Mouse (Mus musculus): ENCODE measurements around the gene Impg1. TPM values are rescaled to one million over a fixed set of nuclear protein-coding genes. Genes with fewer than 3 reads are reported as not detected.
A peak's percentile ranks its signal among the peaks of the same experiment; 100 is the strongest.
"Not testable (repeated sequence)": the region's sequence is repeated elsewhere in the genome, so short reads cannot be mapped to it uniquely, and the experiment has no call there.

Gene Impg1
- polyA plus RNA-seq, 1 experiment, result 0.06 TPM

GRCm38 (mm10) chr9:80351295-80351677 lies 114.0 kb downstream of the Impg1 start:
- DNase-seq (ENCODE audit: extremely low spot score in 1 of 2, low spot score in 1 of 2), result no peak

- DNase-seq (ENCODE audit: extremely low spot score in 1 of 2, low spot score in 1 of 2), result no peak
These were observed 120.8 kb downstream of the Impg1 start for GRCm38 (mm10) chr9:80344451-80345000.

DNA sequence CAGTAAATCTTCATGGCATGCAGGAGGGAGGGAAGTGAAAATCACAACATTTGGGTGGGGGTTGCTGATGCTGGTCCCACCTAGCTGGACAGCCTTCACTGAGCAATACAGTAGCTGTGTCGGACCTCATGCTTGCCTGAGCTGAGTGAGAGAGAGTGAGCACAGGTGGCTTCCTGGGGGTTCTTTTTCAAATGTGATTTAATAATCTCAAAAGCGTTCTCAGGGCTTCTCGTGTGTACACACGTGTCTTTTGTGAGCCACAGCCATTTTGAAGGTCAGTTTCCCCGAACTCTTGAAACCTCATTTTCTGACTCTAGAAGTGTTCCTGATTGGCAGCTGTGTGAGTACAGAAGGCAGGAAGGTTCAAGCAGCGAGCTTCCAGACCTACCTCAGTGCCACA lies 122.8 kb downstream of the Impg1 start:
- no peak for DNase-seq (ENCODE audit: extremely low spot score in 1 of 2, low spot score in 1 of 2)

GRCm38 (mm10) chr9:80341756-80342155 lies 123.5 kb downstream of the Impg1 start:
- DNase-seq (ENCODE audit: extremely low spot score in 1 of 2, low spot score in 1 of 2), result no peak

DNA sequence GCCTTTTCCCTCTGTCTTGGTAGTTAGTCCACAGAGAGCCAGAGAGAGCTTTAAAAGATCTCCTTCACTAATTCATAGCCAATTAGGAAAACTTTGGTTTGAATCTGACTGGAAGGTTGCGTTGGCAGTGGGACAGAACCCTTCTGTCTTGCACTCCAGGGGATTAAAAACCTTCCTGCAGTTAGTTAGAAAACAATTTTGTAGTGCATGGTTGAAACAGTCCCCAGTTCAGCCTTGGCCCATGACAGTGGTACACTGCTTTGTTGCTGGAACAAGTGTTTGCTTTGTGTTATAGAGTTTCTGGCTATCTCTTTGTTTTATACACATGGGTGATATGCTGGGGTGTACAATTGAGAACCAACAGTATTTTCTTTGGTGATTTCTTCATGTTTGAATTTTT lies 124.4 kb downstream of the Impg1 start:
- DNase-seq (ENCODE audit: extremely low spot score in 1 of 2, low spot score in 1 of 2), result no peak

- DNase-seq (ENCODE audit: extremely low spot score in 1 of 2, low spot score in 1 of 2), result no peak
These were observed 127.3 kb downstream of the Impg1 start for GRCm38 (mm10) chr9:80338026-80338425.

GRCm38 (mm10) chr9:80335660-80336357 lies 129.5 kb downstream of the Impg1 start:
- DNase-seq (ENCODE audit: extremely low spot score in 1 of 2, low spot score in 1 of 2), result no peak

DNA sequence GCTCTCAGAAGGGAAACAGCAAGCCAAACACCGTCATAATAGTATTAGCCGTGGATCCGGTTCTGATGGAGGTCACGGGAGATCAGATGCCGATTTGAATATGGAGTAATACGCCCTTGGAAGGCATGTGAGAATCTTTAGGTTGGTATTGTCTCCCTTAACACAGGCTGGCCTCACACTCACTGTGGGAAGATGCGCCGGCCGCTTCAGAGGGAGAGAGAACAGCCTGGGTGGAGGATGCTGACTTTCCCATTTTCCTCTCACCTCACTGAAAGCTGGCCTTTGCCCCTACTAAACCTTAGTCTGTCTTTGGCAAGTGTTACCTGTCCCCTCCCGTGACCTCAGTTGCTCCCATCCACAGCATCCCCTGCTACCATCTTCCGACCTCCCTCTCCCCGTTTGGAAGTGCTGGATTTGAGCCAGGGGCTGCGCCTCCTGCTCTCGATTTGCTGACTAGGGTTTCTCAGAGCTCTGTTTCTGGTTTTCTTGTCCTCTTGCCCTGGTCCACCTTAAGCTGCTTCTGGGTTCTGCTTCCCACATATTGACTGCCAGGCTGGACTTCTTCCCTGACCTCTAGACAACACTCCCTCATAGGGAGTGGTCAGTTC lies 131.2 kb downstream of the Impg1 start:
- no peak for DNase-seq (ENCODE audit: extremely low spot score in 1 of 2, low spot score in 1 of 2)

GRCm38 (mm10) chr9:80333466-80333865 lies 131.8 kb downstream of the Impg1 start:
- DNase-seq (ENCODE audit: extremely low spot score in 1 of 2, low spot score in 1 of 2), result no peak

GRCm38 (mm10) chr9:80332153-80332552 lies 133.1 kb downstream of the Impg1 start:
- DNase-seq (ENCODE audit: extremely low spot score in 1 of 2, low spot score in 1 of 2), result peak; percentile 22 to 76

DNA sequence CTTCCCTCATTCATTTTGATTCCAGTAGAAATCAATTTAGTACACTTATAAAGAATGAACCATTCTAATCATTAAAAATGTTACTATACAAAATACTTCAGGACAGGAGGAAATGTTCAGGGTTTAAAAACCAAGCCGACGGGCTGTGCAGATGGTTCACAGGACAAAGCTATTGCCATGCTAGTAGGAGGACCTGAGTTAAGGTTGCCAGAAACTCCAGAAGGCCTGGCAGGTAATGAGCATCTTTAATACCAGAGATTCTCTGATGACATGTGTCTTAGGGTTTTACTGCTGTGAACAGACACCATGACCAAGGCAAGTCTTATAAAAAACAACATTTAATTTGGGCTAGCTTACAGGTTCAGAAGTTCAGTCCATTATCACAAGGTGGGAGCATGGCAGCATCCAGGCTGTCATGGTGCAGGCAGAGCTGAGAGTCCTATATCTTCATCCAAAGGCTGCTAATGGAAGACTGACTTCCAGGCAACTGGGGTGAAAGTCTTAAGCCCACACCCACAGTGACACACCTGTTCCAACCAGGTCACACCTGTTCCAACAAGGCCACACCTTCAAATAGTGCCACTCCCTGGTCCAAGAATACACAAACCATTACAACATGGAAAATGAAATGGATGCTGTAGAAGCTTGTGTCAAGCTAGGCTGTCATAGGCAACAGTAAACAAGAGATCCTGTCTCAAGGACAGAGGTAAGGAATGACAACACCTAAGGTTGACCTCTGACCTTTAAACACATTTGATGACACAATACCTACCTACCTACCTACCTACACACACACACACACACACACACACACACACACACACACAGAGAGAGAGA lies 144.0 kb downstream of the Impg1 start:
- not testable (repeated sequence) for DNase-seq (ENCODE audit: extremely low spot score in 1 of 2, low spot score in 1 of 2)

GRCm38 (mm10) chr9:80318027-80318426 lies 147.3 kb downstream of the Impg1 start:
- DNase-seq (ENCODE audit: extremely low spot score in 1 of 2, low spot score in 1 of 2), result no peak

DNA sequence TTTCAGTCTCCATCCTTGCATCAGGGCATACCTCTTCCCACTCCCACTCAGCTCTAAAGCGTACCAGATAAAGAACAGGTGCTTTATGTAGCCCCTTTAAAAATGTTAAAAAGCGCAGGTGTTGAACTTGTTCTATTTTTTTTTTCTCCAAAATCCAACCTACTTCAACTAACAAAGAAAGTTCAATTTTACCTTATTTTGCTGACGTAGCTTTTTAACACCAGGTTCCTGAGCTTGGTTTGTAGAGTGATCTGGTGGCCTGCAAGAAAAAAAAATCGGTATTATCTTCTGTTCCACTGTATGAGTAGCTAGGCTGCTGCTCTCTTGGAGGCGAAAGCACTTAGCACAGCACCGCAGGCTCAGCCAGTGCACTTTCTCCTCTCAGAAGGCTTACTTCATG lies 149.4 kb downstream of the Impg1 start:
- no peak for DNase-seq (ENCODE audit: extremely low spot score in 1 of 2, low spot score in 1 of 2)

DNA sequence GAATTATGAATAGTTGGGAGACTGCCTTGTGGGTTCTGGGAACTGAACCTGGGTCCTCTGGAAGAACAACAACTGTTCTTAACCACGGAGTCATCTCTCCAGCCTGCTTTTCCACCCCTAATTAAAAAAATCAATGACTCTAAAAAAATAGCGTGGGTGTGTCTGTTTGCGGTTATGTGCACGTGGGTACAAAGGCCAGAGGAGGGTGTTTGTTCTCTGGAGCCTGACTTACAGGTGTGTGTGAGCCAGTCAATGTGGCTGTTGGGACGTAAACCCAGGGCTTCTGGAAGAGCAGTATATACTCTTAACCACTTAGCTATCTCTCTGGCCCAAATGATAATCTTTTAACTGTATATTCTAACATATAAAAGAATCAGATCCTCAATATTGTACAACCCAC lies 151.7 kb downstream of the Impg1 start:
- no peak for DNase-seq (ENCODE audit: extremely low spot score in 1 of 2, low spot score in 1 of 2)

- no peak for DNase-seq (ENCODE audit: extremely low spot score in 1 of 2, low spot score in 1 of 2)
These were observed 157.7 kb downstream of the Impg1 start for GRCm38 (mm10) chr9:80307629-80308028.

GRCm38 (mm10) chr9:80306853-80307252 lies 158.4 kb downstream of the Impg1 start:
- DNase-seq (ENCODE audit: extremely low spot score in 1 of 2, low spot score in 1 of 2), result no peak

- DNase-seq (ENCODE audit: extremely low spot score in 1 of 2, low spot score in 1 of 2), result no peak
These were observed 158.9 kb downstream of the Impg1 start for GRCm38 (mm10) chr9:80306390-80306789.

GRCm38 (mm10) chr9:80303518-80303917 lies 161.8 kb downstream of the Impg1 start:
- peak in 1 of 2 experiments; percentile 23 for DNase-seq (ENCODE audit: extremely low spot score in 1 of 2, low spot score in 1 of 2)

DNA sequence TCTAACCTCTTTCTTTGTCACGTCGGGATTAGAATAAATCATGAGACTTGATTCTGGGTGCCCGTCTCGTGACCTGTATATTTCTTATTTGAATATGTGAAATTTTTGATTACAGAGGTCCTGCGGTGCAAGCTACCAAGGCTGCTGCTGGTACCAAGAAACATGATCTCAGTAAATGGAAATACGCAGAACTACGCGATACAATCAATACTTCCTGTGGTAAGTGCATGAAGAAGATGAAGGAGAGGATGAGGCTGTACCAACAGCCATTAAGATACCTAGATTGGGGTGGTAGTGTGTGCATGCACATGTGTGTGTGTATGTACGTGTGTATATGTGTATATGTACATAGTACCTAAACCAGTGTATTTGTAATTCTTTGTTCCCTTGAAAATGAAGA lies 166.2 kb downstream of the Impg1 start:
- DNase-seq (ENCODE audit: extremely low spot score in 1 of 2, low spot score in 1 of 2), result no peak

DNA sequence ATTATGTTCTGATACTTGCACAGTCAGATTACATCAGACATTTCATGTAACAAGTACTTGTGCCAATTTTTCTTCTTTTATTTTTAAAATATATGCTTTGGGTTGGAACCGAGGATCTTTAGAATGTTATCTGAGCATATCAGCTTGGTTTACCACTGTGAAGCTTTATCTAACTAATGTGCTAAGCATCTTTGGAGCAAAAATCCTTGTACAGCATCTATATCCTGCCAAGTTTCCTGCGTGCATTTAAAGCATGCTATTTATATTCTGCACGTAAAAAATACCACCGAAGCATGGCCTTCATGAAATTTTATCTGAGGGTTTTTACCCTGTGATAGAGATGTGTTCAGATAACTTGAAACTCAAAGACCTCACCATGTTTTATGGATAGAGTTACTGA lies 169.2 kb downstream of the Impg1 start:
- DNase-seq (ENCODE audit: extremely low spot score in 1 of 2, low spot score in 1 of 2), result no peak

DNA sequence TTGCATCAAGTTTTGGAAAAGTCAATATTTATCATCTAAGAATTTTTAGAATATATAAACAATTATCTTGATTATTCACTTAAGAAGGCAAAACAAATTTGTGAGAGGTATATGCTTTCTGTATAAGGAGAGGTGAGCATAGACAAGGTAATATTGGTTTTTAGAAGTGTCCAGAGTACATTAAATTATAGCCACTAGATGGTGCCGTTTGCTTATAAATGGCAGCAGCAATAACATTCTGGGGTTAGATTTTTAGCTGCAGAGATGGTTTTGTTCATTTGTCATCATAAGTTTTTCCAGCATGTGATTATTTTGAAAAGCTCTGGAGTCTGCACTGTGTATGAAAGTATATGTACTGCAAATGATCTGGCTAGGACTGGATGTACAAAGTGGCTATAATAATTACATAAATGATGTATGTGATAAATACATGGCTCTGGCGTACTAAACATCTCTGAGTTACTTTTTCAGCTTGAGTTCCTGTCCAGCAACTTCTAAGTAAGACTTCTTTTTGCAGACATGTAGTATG lies 172.2 kb downstream of the Impg1 start:
- DNase-seq (ENCODE audit: extremely low spot score in 1 of 2, low spot score in 1 of 2), result peak in 1 of 2 experiments; percentile 66
